Mouse (Mus musculus) heart, adult 2 months (tissue): ENCODE results near the gene Aida.
"Not testable (repeated sequence)": the region's sequence is repeated elsewhere in the genome, so short reads cannot be mapped to it uniquely, and the experiment has no call there.

Experiments used
- CTCF ChIP-seq: fragments of 200-600 bp; IDR thresholded peaks from 2 replicates; pipeline ENCODE4 v1.8.1; 2022; ENCODE audit warnings: antibody characterized with exemption, mild to moderate bottlenecking, moderate library complexity
- EP300 ChIP-seq: fragments of 200-500 bp; IDR thresholded peaks from 2 replicates; pipeline ENCODE4 v1.6.1; 2011; ENCODE audit warnings: low read depth, low read length, control low read depth; ENCODE audit not compliant: insufficient read depth

DNA sequence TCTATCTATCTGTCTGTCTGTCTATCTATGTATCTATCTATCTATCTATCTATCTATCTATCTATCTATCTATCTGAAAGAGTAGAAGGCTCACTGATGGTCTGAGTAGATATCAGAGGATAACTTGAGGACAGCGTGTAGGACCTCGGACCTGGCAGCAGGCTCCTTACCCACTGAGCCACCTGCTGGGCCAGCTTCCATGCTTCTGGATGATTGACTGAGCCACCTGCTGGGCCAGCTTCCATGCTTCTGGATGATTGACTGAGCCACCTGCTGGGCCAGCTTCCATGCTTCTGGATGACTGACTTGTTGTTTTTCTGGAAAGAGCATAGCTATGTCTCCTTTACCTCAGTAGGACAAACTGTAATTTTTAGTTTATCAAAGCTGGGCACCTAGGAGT is 13.2 kb downstream of the Aida start:
- TF ChIP-seq CTCF, EP300: not testable (repeated sequence)
